Mouse (Mus musculus) heart, embryonic 11.5 days (tissue): ENCODE data around the gene Sptlc3. TPM values are rescaled to one million over a fixed set of nuclear protein-coding genes. Genes with fewer than 3 reads are reported as not detected.

ENCODE experiments used
- ATAC-seq: fragments of 200-750 bp; cut with Nextera tagmentation; replicated peaks from 2 replicates; pipeline ENCODE4 v1.8.0; 2017; ENCODE audit warnings: moderate library complexity; ENCODE audit not compliant: insufficient number of reproducible peaks, low FRiP score, low TSS enrichment
- H3K27ac ChIP-seq: fragments of 300-500 bp; sonication (generic); 2 replicates; pipeline ENCODE4 v1.5.1; 2014; ENCODE audit warnings: mild to moderate bottlenecking, low read depth, low read length
- H3K27me3 ChIP-seq: fragments of 300-500 bp; sonication (generic); 2 replicates; pipeline ENCODE4 v1.6.1; 2014; ENCODE audit warnings: mild to moderate bottlenecking, low read length, mixed read lengths; ENCODE audit not compliant: control insufficient read depth, insufficient read depth
- H3K36me3 ChIP-seq: fragments of 300-500 bp; sonication (generic); 2 replicates; pipeline ENCODE4 v1.6.1; 2014; ENCODE audit warnings: mild to moderate bottlenecking, low read length, moderate library complexity, mixed read lengths; ENCODE audit not compliant: control insufficient read depth, insufficient read depth
- H3K4me1 ChIP-seq: fragments of 300-500 bp; sonication (generic); 2 replicates; pipeline ENCODE4 v1.6.1; 2014; ENCODE audit warnings: low read length; ENCODE audit not compliant: control insufficient read depth, insufficient read depth
- H3K4me2 ChIP-seq: fragments of 300-500 bp; sonication (generic); 2 replicates; pipeline ENCODE4 v1.6.1; 2014; ENCODE audit warnings: mild to moderate bottlenecking, moderate library complexity
- H3K4me3 ChIP-seq: fragments of 300-500 bp; sonication (generic); 2 replicates; pipeline ENCODE4 v1.5.1; 2014; ENCODE audit warnings: low read depth, low read length
- H3K9ac ChIP-seq: fragments of 300-500 bp; sonication (generic); 2 replicates; pipeline ENCODE4 v1.6.1; 2014; ENCODE audit warnings: mild to moderate bottlenecking, low read depth, low read length, moderate library complexity
- H3K9me3 ChIP-seq: fragments of 300-500 bp; sonication (generic); replicated peaks from 2 replicates; pipeline ENCODE4 v1.6.1; 2016; ENCODE audit warnings: low read length; ENCODE audit not compliant: control insufficient read depth
- WGBS: fragments of 180-500 bp; shearing (Covaris S2); extraction: QIAGEN DNeasy Blood & Tissue Kit; methylation state at CpG from one replicate; pipeline ENCODE4 v1.1.7; 2014; ENCODE audit not compliant: insufficient replicate concordance; 5-methylcytosine and 5-hydroxymethylcytosine counted together
- polyA plus RNA-seq: library from polyadenylated mRNA; unstranded; fragments of >200 nt; fragmentation: Nextera tagmentation; extraction: Ambion mirVana; gene quantifications from 2 replicates; pipeline ENCODE4 v1.2.1, GENCODE M21; 2014

The Sptlc3 gene
- polyA plus RNA-seq, 1 experiment from 2014 or later: not detected

DNA sequence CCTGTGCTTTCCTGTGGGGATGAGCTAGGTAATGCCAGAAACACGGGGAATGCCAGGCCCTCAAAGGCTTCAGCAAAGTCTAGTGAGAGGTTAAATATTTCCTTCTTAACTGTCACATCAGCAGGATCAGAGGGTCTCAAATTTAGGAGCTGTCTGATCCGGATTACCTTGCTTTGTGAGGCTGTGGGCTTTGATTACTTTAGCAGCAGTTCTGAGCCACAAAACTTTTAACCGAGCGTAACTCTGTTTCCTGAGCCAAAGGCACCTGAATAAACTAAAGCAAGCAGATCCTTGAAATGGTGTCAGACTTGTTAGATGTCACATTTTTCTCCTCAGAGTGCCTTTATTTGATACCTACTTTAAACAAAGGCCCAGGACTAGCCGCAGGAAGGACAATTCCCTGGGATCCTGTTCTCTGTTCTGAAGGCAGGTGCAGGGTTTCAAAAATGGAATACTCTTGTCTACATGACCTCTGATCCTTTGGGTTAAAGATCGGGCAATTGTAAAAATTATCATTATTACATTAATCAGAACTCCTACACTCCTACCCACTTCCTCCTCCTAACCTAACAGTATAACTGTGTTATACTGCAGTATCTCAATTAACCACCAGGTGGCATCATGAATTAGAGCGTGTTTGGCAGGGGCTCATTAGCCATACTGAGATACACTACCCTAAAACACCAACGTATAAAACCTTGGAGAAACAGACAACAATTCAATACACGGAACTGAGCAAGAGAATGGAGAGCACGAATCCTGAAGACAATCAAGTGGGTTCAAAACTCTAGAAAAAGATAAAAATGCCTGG, 97.4 kb downstream of the Sptlc3 start:
- H3K9me3 ChIP-seq: no peaks in the 10 kb centered on the region
- ATAC-seq: no peak
- no peaks in the 10 kb centered on the region for H3K4me1 ChIP-seq
- 44% methylated on average over 10 of the region's 10 CpGs for WGBS
- H3K27ac ChIP-seq: no peak overlapping the region
- no peak overlapping the region for H3K4me3 ChIP-seq
- H3K9ac ChIP-seq: no peak overlapping the region
- H3K4me2 ChIP-seq: no peak overlapping the region
- no peaks in the 10 kb centered on the region for H3K27me3 ChIP-seq
- H3K36me3 ChIP-seq: no peaks in the 10 kb centered on the region

DNA sequence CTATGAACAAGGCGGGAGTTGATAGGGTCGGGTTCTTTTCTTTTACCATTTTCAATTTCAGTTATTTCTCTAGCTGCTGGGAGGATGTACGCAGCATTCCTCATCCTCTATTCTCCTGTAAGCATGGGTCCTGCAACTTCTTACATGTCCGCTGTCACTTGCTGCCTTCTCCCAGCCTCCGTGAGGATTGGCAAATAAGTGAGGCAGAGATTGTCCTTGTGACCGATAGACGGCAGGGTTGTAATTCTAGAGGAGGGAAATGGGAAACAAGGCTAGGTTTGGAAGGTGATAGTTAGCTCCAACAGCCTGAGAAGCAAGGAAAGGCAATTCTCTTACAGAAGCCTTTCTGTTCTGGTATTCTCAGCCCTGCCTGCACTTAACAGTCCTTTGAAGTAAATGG, 98.4 kb downstream of the Sptlc3 start:
- Histone ChIP-seq H3K9me3 (no peaks in the 10 kb centered on the region), H3K4me1 (no peaks in the 10 kb centered on the region), H3K4me2 (no peak overlapping the region), H3K9ac (no peak overlapping the region), H3K27ac (no peak overlapping the region), H3K36me3 (no peaks in the 10 kb centered on the region), H3K4me3 (no peak overlapping the region), H3K27me3 (no peaks in the 10 kb centered on the region)
- WGBS: 72% methylated on average over 7 of the region's 7 CpGs
- no peak for ATAC-seq

DNA sequence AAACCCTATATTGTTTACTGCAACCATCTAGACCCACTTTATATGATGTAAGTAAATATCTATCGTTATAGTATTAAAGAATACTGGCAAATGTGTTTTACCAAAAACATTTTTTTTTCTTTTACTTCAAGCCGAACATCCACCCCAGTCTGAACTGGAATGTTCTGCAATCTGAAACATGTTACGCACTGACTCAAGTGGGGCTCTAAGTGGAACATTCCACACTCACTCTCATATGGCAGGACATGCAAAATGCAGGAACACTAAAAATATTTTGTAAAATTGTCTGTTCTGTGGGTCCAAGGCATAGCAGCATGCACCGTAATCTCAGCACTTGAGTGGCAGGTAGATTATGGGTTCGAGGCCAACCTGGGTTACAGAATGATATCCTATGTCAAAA, 103.5 kb downstream of the Sptlc3 start:
- Histone ChIP-seq H3K4me1 (0 out of 2 replicates have a peak, but pooled peaks cover 3% of the 10 kb centered on the region), H3K27me3 (no peaks in the 10 kb centered on the region), H3K4me2 (no peak overlapping the region), H3K9ac (no peak overlapping the region), H3K9me3 (no peaks in the 10 kb centered on the region), H3K27ac (no peak overlapping the region), H3K4me3 (no peak overlapping the region), H3K36me3 (no peaks in the 10 kb centered on the region)
- WGBS: 83% methylated on average over 5 of the region's 5 CpGs
- ATAC-seq: no peak

DNA sequence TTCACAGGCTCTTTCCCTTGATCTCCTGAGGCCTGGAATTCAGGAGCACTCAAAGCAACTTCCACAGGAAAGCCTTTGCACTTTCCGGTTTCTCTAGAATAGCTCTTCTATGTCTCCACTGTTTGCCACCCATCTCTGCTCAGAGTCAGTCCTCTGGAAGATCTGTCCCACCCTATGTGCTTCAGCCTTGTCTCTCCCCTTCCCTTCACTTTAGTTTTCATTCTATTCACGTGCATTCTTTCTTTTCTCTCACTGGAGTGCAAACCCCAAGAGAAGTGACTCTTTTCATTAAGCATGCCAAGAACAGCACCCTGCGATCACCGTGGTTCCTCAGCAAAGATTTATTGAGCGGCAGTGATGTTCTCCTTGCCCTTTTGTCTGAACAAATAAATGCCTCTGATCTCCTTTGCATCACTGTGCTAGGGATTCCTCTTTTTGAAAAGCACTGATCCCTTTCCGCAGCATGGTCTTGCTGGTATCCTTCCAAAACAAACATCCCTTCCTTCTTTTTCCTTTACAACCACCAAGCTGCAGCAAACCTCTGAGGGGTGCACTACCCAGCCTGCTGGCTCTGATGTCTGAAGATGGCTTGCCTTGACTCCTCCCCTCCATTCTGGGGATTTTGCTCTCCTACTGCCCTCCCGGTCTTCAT, 108.0 kb downstream of the Sptlc3 start:
- no peak for ATAC-seq
- Histone ChIP-seq H3K9ac (no peak overlapping the region), H3K9me3 (no peaks in the 10 kb centered on the region), H3K27ac (no peak overlapping the region), H3K27me3 (no peaks in the 10 kb centered on the region), H3K4me3 (no peak overlapping the region), H3K36me3 (no peaks in the 10 kb centered on the region), H3K4me1 (0 out of 2 replicates have a peak, but pooled peaks cover 3% of the 10 kb centered on the region), H3K4me2 (no peak overlapping the region)
- WGBS: 50% methylated on average over 7 of the region's 7 CpGs

DNA sequence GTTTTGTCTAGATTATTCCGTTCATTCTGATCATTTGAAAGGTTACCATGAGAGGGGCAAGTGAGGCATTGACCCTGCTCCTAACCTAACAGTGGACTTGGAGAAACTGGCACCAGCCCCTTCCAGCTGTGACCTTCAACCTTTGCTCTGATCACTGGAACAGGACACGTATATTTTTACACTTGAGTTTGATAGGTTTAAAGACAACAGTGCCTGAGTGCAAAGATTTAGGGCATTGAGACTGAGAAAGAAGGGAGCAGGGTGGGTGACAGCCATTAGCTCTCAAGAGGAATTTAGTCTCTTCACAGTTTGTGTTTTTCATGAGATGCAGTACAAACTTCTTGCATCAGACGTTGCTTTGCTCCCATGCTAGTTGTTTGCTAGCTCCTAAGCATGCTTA, 114.5 kb downstream of the Sptlc3 start:
- no peaks in the 10 kb centered on the region for H3K4me1 ChIP-seq
- H3K27me3 ChIP-seq: no peaks in the 10 kb centered on the region
- H3K27ac ChIP-seq: no peak overlapping the region
- no peak for ATAC-seq
- no peak overlapping the region for H3K9ac ChIP-seq
- H3K4me2 ChIP-seq: no peak overlapping the region
- no peak overlapping the region for H3K4me3 ChIP-seq
- H3K36me3 ChIP-seq: no peaks in the 10 kb centered on the region
- 41% methylated on average over 3 of the region's 3 CpGs for whole genome bisulfite sequencing
- H3K9me3 ChIP-seq: no peaks in the 10 kb centered on the region

DNA sequence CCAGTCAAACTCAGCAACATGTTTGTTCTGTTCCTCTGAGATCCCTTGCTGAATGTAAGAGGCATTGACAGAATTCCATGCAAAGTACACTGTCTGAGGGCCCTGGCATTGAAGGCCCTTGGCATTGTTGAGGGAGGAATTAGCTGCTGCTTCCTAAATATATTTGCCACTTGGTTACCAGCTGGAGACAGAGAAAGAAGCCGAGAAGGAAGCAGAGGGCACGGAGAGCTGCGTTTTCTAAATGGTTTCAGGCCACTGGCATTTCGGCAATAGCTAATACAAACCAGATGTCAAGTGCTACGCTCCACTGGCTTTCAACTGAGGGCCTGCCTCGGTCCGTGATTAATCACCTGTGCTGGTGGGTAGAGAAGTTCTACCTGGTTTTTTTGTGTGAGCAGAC, 115.1 kb downstream of the Sptlc3 start:
- H3K4me2 ChIP-seq: no peak overlapping the region
- H3K27me3 ChIP-seq: no peaks in the 10 kb centered on the region
- H3K4me1 ChIP-seq: no peaks in the 10 kb centered on the region
- no peak overlapping the region for H3K9ac ChIP-seq
- H3K4me3 ChIP-seq: no peak overlapping the region
- H3K36me3 ChIP-seq: no peaks in the 10 kb centered on the region
- WGBS: 25% methylated on average over 7 of the region's 7 CpGs
- H3K27ac ChIP-seq: no peak overlapping the region
- no peak for ATAC-seq
- H3K9me3 ChIP-seq: no peaks in the 10 kb centered on the region

DNA sequence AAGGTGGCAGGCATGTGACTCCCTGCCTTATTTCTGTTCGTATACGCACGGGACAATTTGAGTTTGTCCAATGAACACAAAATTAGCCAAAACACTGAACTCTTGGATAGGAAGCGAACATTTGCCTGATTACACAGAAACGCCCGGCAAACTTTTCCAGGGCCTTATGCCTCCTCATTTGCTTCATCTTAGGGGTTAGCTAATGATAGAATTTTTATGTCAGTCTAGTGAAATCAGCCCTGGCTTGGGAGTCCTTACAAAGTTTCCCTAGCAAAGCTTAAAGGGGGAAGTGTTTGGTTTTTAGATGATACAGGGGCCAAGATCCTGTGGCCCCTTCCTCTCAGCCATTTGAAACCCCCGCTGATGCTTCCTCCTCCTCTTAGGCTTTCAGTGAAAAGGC, 115.5 kb downstream of the Sptlc3 start:
- no peak overlapping the region for H3K4me2 ChIP-seq
- H3K9ac ChIP-seq: no peak overlapping the region
- no peak overlapping the region for H3K27ac ChIP-seq
- no peak overlapping the region for H3K4me3 ChIP-seq
- no peaks in the 10 kb centered on the region for H3K9me3 ChIP-seq
- no peaks in the 10 kb centered on the region for H3K27me3 ChIP-seq
- no peaks in the 10 kb centered on the region for H3K4me1 ChIP-seq
- no peak for ATAC-seq
- WGBS: 51% methylated on average over 7 of the region's 7 CpGs
- no peaks in the 10 kb centered on the region for H3K36me3 ChIP-seq

DNA sequence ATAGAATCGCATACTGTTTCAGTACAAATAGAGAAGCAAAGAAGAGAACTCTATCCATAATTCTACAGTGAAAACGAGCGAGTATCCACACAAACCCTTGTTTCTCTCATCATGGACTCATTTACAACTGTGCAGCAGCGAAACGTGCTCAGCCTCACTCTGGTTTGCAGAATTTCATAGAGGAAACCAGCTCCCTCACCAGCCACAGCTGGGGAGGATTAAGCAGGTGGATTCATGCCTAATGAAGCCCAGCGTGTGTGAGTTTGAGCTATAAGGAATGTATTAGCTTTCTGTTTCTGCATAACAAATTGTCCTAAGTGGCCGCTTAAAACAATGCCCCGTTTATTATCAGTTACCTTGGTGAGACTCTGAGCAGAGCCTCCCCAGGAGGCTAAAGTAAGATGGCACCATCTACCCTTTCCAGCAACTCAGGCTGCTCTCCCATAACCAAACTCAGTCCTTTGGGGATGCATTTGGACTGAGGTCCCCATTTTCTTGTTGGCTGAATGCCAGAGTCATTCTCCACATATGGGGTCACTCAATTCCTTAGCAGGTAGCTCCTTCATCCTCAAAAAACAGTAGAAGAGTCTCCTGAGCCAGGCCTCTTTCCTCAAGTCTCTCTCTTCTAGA, 116.1 kb downstream of the Sptlc3 start:
- no peaks in the 10 kb centered on the region for H3K36me3 ChIP-seq
- ATAC-seq: no peak
- H3K4me3 ChIP-seq: no peak overlapping the region
- no peak overlapping the region for H3K27ac ChIP-seq
- H3K4me1 ChIP-seq: 0 out of 2 replicates have a peak, but pooled peaks cover 2% of the 10 kb centered on the region
- H3K9ac ChIP-seq: no peak overlapping the region
- H3K4me2 ChIP-seq: no peak overlapping the region
- 54% methylated on average over 8 of the region's 8 CpGs for WGBS
- H3K9me3 ChIP-seq: no peaks in the 10 kb centered on the region
- no peaks in the 10 kb centered on the region for H3K27me3 ChIP-seq
